Mouse (Mus musculus) brain, embryonic 14.5 days (tissue): ENCODE measurements around the gene Washc1.

Experiments used
- CTCF ChIP-seq: fragments of 200-500 bp; IDR thresholded peaks from 2 replicates; pipeline ENCODE4 v1.5.1; 2012; ENCODE audit warnings: inconsistent platforms, mild to moderate bottlenecking, moderate library complexity, borderline replicate concordance; ENCODE audit not compliant: insufficient read depth, insufficient read length; ENCODE audit errors: extremely low read depth
- POLR2A ChIP-seq: fragments of 200-500 bp; IDR thresholded peaks from 2 replicates; pipeline ENCODE4 v1.6.1; 2012; ENCODE audit warnings: mild to moderate bottlenecking, inconsistent platforms, borderline replicate concordance; ENCODE audit not compliant: poor library complexity, insufficient read depth, insufficient read length, severe bottlenecking; ENCODE audit errors: extremely low read depth

DNA sequence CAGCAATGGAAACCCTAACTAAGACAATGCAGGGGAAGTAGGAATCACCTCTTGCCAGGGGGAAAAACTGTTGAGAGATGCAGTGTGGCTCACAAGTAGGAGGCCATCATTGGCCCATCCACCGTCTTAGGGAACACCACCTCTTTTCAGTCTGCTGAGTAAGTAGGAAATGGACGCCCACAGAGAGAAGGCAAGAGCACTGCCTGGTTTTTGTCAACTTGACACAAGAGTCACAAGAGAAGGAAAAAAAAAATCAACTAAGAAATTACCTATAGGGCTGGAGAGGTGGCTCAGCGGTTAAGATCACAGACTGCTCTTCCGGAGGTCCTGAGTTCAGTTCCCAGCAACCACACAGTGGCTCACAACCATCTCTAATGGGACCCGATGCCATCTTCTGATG lies 46.9 kb downstream of the Washc1 start:
- TF ChIP-seq CTCF (no peak), POLR2A (no peak)
